Mouse (Mus musculus): ENCODE results near the gene Metap1d.

DNA sequence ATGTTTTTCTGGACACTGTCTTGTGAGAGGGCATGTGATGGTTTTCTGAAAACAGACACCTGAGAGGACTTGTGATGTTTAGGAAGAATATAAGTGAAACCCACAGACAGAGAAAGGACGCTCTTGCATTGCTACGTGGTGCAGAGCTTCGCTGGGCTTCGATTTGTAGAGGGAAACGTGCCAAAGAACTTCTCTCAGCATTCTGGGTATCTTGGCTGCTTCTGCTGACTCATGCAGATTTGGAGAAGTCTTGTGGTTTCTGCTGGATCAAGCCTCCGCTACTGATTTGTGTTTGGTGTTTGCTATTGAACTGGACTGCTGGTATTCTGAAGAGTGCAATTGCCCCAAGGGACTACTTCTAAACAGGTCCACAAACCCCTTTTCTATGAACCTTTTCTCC, 28.7 kb downstream of the Metap1d start:
- TF ChIP-seq CTCF (IDR thresholded peaks at IDR 0.05; ENCODE audit: low read depth) (no peak), EP300 (IDR thresholded peaks at IDR 0.05; ENCODE audit: low read depth) (no peak)
